Mouse (Mus musculus) heart, postnatal 0 days (tissue): ENCODE results near the gene Baiap2.

ENCODE experiments used
- CTCF ChIP-seq: IDR thresholded peaks from 2 replicates; pipeline ENCODE4 v1.5.1; 2016; ENCODE audit warnings: antibody characterized with exemption, control low read depth, low read depth
- EP300 ChIP-seq: IDR thresholded peaks from 2 replicates; pipeline ENCODE4 v1.6.1; 2016; ENCODE audit warnings: antibody characterized with exemption, low read depth

DNA sequence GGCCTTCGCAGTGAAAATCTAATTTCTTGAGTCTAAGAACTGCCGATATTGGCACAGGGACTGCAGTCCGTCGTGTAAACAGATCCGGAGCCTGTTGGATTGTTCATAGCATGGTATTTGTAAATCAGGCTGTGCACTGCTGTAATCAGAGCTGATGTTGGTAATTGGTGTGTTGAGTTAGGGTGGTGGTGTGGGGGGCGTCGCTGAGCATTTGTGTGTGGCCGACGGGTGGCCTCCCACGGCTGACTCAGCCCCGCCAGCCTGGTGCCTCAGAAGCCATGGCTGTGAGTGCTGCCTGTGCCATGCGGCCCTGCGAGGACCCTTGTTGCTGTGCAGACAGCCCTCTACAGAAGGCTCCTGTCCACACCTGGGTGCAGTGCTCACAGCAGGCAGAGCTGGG is 14.0 kb downstream of the Baiap2 start:
- TF ChIP-seq EP300 (no peak), CTCF (no peak)
